Mouse (Mus musculus) cortical plate, adult 2 months (tissue): Measurements from ENCODE around the gene Adcy10. TPM values are rescaled to one million over a fixed set of nuclear protein-coding genes. Genes with fewer than 3 reads are reported as not detected.

Source experiments
- H3K27ac ChIP-seq: fragments of 200-500 bp; 2 replicates; pipeline ENCODE4 v1.5.1; 2012; ENCODE audit warnings: low read length, control low read depth, inconsistent platforms; ENCODE audit not compliant: insufficient read depth
- H3K4me1 ChIP-seq: fragments of 200-500 bp; 2 replicates; pipeline ENCODE4 v1.6.1; 2011; ENCODE audit warnings: low read length; ENCODE audit not compliant: control insufficient read depth, insufficient read depth
- H3K4me3 ChIP-seq: fragments of 200-500 bp; 2 replicates; pipeline ENCODE4 v1.5.1; 2011; ENCODE audit warnings: mild to moderate bottlenecking, low read length, control low read depth; ENCODE audit not compliant: insufficient read depth
- CTCF ChIP-seq: fragments of 200-500 bp; IDR thresholded peaks from 2 replicates; pipeline ENCODE4 v1.5.1; 2011; ENCODE audit warnings: mild to moderate bottlenecking, control low read depth, low read length; ENCODE audit not compliant: insufficient read depth; ENCODE audit errors: extremely low read depth
- POLR2A ChIP-seq: fragments of 200-500 bp; IDR thresholded peaks from 2 replicates; pipeline ENCODE4 v1.6.1; 2011; ENCODE audit warnings: mild to moderate bottlenecking, low read length, control low read depth; ENCODE audit not compliant: insufficient read depth; ENCODE audit errors: extremely low read depth
- polyA plus RNA-seq: library from polyadenylated mRNA; depleted of rRNA; stranded (reverse); fragments of >200 nt; gene quantifications from 2 replicates; pipeline ENCODE4 v1.2.3, GENCODE M21; 2012

Adcy10 gene
- polyA plus RNA-seq, 1 experiment: 0.21 TPM

- peak overlapping the region; percentile 7; the same call in 1 of the 2 replicates for H3K4me3 ChIP-seq
- TF ChIP-seq POLR2A (no peak), CTCF (no peak)
- no peak overlapping the region for H3K27ac ChIP-seq
- H3K4me1 ChIP-seq: no peaks in the 10 kb centered on the region
Measured at GRCm38 (mm10) chr1:165462861-165463260, 22.1 kb upstream of the Adcy10 start.

- no peak for TF ChIP-seq CTCF
- TF ChIP-seq POLR2A: no peak
- no peak overlapping the region for H3K27ac ChIP-seq
- H3K4me1 ChIP-seq: no peaks in the 10 kb centered on the region
- H3K4me3 ChIP-seq: no peak overlapping the region
Measured at GRCm38 (mm10) chr1:165464574-165464973, 20.4 kb upstream of the Adcy10 start.

- H3K4me3 ChIP-seq: no peak overlapping the region
- TF ChIP-seq CTCF: no peak
- no peak for TF ChIP-seq POLR2A
- H3K4me1 ChIP-seq: no peaks in the 10 kb centered on the region
- H3K27ac ChIP-seq: no peak overlapping the region
Measured at GRCm38 (mm10) chr1:165468971-165469370, 16.0 kb upstream of the Adcy10 start.

GRCm38 (mm10) chr1:165469717-165470116 is 15.3 kb upstream of the Adcy10 start:
- Histone ChIP-seq H3K4me3 (no peak overlapping the region), H3K4me1 (no peaks in the 10 kb centered on the region), H3K27ac (no peak overlapping the region)
- TF ChIP-seq CTCF (no peak), POLR2A (no peak)

- no peak overlapping the region for H3K27ac ChIP-seq
- H3K4me1 ChIP-seq: no peaks in the 10 kb centered on the region
- TF ChIP-seq CTCF: no peak
- no peak for TF ChIP-seq POLR2A
- no peak overlapping the region for H3K4me3 ChIP-seq
Measured at GRCm38 (mm10) chr1:165471490-165471889, 13.5 kb upstream of the Adcy10 start.

- H3K27ac ChIP-seq: no peak overlapping the region
- no peak overlapping the region for H3K4me3 ChIP-seq
- H3K4me1 ChIP-seq: no peaks in the 10 kb centered on the region
- TF ChIP-seq POLR2A (no peak), CTCF (no peak)
Measured at GRCm38 (mm10) chr1:165486108-165486507, 1.1 kb downstream of the Adcy10 start.

GRCm38 (mm10) chr1:165489197-165489596 is 4.2 kb downstream of the Adcy10 start:
- Histone ChIP-seq H3K27ac (no peak overlapping the region), H3K4me1 (no peaks in the 10 kb centered on the region), H3K4me3 (no peak overlapping the region)
- TF ChIP-seq POLR2A (no peak), CTCF (no peak)

- no peak overlapping the region for H3K4me3 ChIP-seq
- no peak for TF ChIP-seq POLR2A
- no peak for TF ChIP-seq CTCF
Measured at GRCm38 (mm10) chr1:165498856-165499255, 13.9 kb downstream of the Adcy10 start.

GRCm38 (mm10) chr1:165503307-165504024 is 18.5 kb downstream of the Adcy10 start:
- H3K4me3 ChIP-seq: no peak overlapping the region
- H3K27ac ChIP-seq: no peak overlapping the region
- no peaks in the 10 kb centered on the region for H3K4me1 ChIP-seq
- peak; percentile 33 for TF ChIP-seq CTCF
- TF ChIP-seq POLR2A: no peak

More at GRCm38 (mm10) chr1:165498856-165499255, 13.9 kb downstream of the Adcy10 start:
- no peaks in the 10 kb centered on the region for H3K4me1 ChIP-seq
- H3K27ac ChIP-seq: no peak overlapping the region

GRCm38 (mm10) chr1:165506303-165506702 is 21.3 kb downstream of the Adcy10 start:
- Histone ChIP-seq H3K4me1 (no peaks in the 10 kb centered on the region), H3K27ac (no peak overlapping the region), H3K4me3 (no peak overlapping the region)
- TF ChIP-seq CTCF: no peak
- no peak for TF ChIP-seq POLR2A
